Mouse (Mus musculus) G1E (cell line): Measurements from ENCODE around the gene Uggt1.

Source experiments
- CTCF ChIP-seq: IDR thresholded peaks from 2 replicates; pipeline ENCODE4 v1.5.1; 2012; ENCODE audit warnings: low read depth, low read length, inconsistent platforms, mixed read lengths
- GATA1 ChIP-seq: IDR thresholded peaks from 2 replicates; pipeline ENCODE4 v1.6.1; 2012; ENCODE audit warnings: borderline replicate concordance, low read length, inconsistent platforms, mixed read lengths
- GATA2 ChIP-seq: IDR thresholded peaks from 2 replicates; pipeline ENCODE4 v1.6.1; 2012; ENCODE audit warnings: low read depth, low read length, inconsistent platforms, borderline replicate concordance
- POLR2AphosphoS5 ChIP-seq: IDR thresholded peaks from 2 replicates; pipeline ENCODE4 v1.6.1; 2012; ENCODE audit warnings: low read depth, low read length, inconsistent platforms; ENCODE audit not compliant: insufficient replicate concordance

- TF ChIP-seq CTCF (no peak), GATA1 (no peak), POLR2AphosphoS5 (no peak), GATA2 (peak; percentile 65; the same call in 1 of the 2 replicates)
Observed at GRCm38 (mm10) chr1:36130307-36131035, 114.0 kb downstream of the Uggt1 start.
